Mouse (Mus musculus) T-cell, adult 2 months (primary cell): ENCODE results near the gene Atp1b3.
A peak's percentile ranks its signal among the peaks of the same experiment; 100 is the strongest.

Experiments used
- DNase-seq: peaks from one replicate; pipeline ENCODE4 v3.0.0; 2022; ENCODE audit warnings: low spot score

Atp1b3 gene

DNA sequence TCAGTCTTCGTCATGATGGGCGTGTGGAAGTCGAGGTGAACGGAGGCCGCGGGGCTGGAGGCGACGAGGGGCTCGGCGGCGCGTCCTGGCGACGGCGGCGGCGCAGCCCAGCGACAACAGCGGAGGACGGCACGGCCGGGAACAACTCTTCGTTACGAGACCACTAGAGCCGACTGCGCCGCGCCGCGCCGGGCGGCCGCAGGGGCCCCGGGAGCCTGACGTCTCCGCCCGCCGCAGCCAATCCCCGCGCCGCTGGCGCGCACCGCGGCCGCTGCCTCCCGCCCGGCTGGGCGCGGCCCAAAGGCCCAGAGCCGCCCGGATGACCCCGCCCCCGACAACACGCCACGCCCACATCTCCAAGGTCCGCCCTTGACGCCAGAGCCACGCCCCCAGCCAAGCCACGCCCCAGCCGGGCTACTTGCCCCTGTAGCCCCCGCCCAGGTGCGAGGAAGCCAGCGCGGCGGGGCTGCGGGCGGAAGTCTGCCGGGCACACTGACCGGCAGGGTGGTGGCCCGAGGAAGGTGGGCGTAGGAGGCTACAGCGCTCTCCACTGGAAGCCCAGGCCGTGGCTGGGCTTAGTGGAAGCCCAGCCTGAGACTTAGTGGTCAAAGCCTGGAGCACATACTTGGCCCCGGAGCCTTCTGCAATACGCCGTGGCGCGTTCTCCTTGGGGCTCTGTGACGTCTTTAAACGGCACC lies at the start of gene Atp1b3:
Gene Atp1b3, minus strand, starts transcription at position 302 of the 698 bp plus-strand sequence.
- peak; percentile 99 for DNase-seq

DNA sequence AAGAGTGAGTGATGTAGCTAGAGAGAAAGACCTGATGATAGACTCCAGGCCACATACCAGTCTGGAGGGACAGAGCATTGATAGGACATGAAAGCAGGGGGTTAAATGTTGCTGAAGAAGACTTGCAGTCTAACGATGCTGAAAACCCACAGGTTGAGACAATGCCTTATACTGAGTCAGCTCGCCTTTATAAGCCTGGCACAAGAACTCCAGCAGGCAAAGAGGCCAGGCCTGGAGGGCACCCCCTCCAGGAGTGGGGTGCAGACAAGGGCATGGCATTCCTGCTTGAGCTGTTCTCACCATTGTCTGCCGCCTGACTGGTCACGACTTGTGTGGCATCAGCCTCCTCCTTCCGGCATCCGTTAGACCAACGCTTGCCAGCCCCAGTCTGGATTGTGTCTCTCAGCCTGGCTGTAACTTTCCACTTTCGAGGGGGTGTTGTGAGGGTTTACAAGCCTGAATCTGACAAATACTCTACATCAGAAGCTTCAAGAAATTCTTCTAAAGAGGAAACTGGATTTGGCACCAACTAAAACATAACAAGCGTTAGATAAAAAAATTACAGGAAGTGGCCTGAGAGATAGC lies 48.7 kb upstream of the Atp1b3 start:
- no peak for DNase-seq

DNA sequence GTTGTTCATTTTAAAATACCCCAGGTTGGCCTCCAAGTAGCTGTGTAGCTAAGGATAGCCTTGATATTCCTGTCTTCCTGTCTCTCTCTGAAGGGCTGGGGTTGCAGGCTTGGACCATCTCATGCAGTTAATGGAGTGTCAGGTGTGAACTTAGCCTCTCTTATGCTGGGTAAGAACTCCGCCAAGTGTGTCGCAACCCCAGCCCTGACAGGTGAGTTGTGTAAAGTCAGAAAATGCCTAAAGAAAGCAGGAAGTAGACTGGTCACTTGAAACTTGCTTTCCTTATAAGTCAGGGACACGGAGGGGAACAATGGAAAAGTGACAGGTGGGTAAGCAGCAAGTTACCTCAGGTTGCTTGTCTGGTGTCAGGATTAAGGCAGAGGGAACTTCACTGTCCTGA lies 40.1 kb upstream of the Atp1b3 start:
- DNase-seq: no peak

DNA sequence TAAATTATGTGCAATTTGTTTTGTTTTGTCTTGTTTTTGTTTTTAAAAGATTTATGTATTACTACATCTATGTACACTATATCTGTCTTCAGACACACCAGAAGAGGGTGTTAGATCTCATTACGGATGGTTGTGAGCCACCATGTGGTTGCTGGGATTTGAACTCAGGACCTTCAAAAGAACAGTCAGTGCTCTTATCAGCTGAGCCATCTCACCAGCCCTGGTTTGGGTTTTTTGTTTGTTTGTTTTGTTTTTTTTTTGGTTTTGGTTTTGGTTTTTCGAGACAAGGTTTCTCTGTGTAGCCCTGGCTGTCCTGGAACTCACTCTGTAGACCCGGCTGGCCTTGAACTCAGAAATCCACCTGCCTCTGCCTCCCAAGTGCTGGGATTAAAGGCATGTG lies 35.7 kb upstream of the Atp1b3 start:
- DNase-seq: peak; percentile 40

DNA sequence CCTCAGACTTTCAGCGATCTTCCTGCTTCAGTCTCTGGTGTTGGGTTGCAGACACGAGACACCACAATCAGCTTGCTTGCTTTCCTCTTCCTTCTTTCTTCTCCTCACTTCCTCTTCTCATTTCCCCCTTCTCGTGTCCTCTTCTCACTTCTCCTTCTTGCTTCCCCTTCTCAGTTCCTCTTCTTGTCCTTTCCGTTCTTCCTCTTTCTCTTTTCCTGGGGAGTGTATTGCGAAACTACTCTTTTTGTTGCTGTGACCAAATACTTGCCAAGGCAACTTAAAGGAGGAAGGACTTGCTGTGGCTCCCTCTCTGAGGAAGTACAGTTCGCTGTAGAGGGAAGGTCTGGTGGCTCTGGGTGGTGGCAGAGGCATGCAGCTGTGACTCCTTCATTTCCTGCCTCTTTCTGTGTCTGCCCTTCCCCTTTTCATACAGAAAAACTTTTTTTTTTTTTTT lies 35.2 kb upstream of the Atp1b3 start:
- DNase-seq: peak; percentile 78

DNA sequence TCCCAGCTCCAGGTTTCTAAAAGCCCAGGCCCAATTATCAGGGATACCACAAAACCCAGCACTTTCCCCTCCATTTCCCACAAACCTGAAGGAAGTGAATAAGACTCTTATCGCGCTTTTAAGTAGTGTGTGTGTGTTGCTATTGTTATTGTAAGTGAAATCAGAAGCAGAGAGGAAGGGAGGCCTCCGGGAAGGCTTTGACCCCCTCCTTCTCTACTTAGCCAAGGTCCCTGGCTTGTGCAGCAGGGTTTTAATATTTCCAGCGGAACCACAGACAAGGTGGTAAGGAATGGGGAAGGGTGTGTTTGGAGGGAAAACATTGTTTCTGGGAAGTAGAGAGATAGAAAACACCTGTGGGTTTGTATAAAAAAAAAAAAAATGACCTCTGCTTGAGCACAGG lies 34.4 kb upstream of the Atp1b3 start:
- DNase-seq: no peak

DNA sequence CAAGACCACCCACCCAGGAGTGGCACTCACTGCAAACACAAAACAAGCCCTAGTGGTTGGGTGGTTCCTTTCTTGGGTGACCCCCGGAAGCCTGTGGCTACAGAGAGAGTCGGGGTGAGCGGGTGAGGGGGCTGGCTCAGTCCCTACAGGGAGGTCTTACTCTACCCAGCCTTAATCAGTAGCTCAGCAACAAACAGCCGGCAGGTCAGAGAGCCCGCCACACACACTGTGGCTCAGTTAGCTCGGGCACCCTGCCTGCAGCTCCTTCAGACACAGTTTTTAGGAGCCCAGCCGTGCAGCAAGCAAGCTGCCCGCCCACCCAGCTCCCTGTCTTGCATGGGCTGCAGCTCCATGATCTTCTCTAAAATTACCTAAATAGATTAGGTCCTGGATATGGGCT lies 33.9 kb upstream of the Atp1b3 start:
- DNase-seq: no peak

DNA sequence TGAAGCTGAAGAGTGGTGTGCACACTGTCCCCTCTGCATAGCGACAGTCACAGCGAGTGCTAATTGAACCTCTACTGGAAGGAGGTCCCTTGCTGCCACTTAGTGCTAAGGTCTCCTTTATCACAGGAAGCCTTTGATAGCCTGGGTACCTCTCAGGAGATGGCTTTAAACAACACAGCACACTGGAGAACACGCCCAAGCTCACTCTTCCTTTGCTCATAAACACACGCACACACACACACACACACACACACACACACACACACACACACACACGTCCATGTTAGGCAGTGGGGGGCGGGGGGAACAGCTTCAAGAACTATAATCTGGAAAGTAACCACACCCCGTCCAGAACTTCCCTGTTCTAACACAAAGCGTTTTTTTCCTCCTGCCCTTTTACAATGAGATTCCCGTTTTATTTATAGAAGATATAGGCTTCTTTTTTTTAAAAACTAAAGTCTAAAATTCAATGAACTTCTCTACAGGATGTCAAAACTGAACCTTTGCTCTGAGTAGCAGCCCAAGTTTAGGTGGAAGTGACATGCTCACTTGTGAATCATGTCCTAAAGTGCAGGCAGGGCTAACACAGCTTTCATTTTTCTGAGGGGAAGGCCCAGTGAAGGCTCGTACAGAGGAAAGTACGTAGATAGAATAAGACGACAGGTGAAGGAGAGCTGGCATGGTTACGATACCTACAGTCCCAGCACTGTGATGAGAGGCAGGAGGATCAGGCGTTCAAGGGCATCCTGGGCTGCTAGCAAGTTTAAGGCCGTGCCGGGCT lies 30.9 kb upstream of the Atp1b3 start:
- DNase-seq: peak; percentile 85

DNA sequence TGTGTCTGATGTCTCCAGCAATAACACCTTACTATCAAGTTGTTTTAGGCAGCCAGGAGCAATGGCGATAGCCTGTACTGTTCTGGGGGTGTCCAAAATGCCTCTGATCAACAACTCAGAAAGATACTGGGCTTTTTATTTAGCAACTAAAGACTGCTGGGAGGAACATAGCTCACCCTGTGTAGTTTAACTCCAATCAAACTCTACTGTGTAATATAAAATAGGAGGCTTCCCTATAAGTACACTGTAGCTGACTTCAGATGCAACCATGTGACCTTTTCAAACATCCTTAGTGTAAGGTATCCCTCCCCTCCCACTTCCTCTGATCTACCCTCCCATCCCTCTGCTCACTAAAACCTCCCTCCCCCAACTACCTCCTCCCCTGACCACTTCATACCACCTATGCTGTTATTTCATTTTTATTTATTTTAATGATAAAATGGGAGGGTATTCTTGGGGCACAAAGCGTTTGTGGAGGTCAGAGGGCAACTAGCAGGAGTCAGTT lies 29.5 kb upstream of the Atp1b3 start:
- no peak for DNase-seq

DNA sequence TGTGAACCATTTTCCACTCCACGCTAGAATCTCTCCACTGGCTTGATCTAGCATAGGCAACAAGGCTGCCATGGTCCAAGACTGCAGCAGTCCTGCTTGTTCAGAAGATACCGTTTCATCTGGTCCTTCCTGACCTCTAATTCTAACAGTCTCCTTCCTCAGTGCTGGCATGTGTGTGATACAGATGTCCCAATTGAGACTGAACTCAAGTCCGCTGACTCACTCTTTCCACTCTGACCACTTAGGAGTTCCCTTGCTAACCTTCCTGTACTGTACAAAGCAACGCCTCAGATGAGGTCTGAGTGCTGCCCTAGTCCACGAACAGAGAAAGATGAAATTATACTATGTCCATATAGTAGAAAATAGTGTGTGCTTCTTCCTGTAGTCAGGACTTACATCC lies 28.9 kb upstream of the Atp1b3 start:
- no peak for DNase-seq

DNA sequence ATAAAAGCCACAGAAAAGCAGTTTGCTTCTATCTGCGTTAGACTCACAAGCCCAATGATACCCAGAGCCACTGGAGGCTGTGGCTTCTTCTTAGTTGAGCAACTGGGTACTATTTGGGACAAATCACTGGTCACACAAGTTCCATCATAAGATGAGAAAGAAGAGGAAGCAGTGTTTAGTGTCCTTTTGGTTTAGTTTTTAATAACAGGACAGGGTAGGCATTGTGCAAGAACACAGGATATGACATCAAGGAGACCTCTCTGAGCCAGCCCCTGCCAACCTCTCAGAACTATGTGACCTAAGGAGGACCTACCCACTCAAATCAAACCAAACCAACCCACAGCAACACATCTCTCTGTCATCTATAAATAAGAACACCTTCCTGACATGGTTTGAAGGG lies 27.7 kb upstream of the Atp1b3 start:
- peak; percentile 57 for DNase-seq

DNA sequence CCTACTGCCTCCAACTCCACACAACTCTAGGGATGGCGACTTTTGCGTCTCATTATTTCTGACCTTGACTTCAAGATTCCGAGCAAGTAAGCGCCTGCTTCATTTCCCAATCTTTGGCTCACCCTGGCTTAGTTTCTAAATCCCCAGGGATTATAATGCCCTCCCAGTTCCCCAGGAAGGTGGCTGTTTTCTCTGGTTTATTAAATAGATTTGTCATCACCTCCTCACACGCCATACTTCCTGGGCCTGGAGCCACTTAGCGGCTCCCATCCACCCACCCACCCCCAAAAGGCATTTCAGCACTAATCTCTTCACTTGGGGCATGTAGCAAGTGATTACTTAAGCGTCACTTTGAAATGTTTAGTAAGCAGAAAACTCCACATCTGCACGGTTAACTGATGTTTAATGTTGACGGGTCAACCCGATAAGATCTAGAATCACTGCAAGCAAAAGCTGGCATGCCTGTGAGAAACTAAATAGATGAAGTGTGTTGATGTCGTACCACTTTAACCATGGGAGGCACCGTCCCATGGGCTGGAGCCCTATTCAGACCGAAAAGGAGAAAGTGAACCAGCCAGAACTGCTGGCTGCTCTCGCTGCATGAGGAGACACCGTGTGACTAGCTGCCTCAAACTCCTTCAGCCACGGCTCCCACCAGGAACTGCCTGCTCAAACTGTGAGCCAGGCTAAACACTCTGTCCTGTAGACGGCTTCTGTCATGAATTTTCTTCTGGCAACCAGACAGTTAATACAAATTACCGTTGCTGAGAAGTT lies 19.7 kb upstream of the Atp1b3 start:
- no peak for DNase-seq

DNA sequence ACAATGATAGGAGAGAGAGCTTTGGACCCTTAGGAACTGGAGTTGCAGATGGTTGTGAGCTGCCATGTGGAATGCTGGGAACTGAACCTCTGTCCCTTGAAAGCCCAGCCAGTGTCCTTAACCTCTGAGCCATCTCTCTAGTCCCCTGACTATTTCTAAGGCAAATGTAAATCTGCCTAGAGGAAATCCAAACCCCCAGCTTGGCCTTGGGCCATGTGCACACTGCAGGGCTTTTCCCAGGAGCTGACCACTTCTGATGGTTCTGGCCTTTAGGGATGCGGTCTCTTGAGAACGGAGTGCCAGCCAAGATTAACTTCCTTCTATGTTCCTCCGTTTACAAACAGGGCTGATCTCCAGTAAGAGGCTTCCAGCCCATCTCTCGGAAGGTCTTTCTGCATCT lies 18.5 kb upstream of the Atp1b3 start:
- DNase-seq: no peak

DNA sequence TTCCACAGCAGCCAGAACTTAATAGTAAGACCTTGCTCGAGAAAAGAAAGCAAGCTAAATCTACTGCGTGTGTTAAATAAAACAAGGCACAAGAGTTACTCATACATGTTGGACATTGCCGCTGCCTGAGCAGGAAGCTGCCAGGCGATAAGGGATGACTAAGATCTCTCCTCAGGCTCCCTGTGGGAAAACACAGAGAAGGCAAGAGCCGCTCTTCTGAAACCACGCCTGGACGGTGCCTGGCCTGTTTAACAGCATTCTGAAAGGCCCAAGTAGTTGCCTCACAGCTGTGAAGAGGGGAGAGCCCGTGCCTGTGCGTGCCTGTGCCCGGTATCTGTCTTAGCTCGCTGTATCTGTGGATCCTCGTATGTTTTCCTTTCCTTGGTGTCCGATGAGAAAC lies 17.2 kb upstream of the Atp1b3 start:
- DNase-seq: no peak

DNA sequence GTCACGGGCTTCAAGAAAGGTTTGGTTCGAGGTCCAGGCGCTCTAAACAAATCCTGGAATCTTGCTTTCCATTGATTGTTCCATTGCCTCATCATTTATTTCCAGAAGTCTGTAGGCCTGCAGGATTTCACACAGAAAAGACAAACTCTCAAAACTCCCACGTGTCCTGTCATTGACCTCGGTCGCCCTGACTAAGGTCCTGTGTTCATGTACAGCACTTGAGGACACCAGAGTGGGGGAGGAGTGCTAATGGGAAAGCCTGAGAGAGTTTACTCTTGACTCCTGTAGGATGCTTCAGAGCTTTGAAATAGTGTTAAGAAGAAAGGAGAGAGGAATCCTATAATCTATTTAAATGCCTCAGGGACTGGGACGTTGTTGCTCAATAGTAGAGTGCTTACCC lies 15.3 kb upstream of the Atp1b3 start:
- no peak for DNase-seq

DNA sequence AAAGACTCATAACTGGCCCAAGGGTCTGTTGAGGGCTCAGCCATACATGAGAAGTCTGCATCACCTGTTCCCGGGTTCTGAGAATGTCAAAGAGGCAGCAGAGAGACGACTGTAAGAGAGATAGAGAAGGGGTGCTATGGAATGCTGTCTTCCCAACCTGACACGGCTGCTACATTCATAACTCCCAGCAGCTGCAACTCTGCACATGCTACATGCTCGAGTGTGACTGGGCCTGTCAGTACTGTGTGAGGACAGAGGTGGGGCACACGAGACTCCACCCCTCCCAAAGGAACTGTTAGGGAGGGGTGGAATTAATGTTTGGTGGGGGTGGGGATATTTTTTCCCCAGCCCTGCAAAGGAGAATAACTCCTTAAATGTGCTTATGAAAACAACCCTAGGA lies 14.5 kb upstream of the Atp1b3 start:
- DNase-seq: no peak

DNA sequence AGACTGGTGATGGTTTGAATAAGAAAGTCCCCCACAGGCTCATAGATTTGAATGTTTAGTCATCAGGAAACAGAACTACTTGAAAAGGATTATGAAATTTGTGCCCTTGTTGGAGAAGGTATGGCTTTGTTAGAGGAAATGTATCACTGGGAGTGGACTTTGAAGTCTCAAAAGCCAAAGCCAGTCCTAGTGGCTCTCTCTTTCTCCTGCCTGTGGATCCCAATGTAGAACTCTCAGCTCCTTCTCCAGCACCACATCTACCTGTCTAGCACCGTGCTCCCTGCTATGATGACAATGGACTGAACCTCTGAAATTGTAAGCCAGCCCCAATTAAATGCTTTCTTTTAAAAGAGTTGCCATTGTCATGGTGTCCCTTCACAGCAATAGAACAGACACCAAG lies 12.9 kb upstream of the Atp1b3 start:
- DNase-seq: no peak

DNA sequence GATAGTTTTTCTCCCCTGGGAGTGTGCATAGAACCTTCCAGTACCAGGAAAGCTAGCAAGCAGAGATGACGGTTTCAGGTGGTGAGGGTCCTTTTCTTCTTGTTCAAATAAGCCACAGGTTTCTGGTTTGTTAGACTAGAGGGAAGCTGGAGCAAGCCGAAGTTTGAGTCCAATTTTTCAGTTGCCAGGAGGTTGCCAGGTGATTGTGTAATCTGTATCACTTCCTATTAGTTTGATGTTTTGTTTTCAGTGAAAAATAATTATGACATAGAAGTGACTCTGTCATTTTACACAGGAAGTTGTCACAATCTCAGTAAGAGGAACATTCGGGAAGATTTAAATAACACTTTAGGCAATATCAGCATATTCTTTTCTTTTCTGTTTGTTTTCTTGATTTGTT lies 11.6 kb upstream of the Atp1b3 start:
- DNase-seq: peak; percentile 54

DNA sequence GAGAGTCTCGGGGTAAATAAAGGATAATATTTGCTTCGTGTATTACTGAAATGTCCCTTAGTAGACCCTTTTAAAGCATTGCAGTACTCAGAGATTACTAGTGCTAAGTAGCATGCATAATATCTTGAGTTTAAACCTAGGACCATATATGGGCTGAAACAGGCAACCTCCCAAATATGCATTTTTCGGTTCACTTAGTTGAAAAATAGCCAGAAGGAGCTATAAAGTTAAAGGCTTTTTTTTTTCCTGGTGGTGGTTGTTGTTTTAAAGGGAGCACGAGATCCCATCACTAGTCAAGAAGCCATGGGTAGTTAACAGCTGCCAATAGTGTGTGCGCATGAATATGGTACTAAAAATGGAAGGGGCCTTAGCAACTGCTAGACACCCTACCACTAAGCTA lies 6.8 kb upstream of the Atp1b3 start:
- no peak for DNase-seq

DNA sequence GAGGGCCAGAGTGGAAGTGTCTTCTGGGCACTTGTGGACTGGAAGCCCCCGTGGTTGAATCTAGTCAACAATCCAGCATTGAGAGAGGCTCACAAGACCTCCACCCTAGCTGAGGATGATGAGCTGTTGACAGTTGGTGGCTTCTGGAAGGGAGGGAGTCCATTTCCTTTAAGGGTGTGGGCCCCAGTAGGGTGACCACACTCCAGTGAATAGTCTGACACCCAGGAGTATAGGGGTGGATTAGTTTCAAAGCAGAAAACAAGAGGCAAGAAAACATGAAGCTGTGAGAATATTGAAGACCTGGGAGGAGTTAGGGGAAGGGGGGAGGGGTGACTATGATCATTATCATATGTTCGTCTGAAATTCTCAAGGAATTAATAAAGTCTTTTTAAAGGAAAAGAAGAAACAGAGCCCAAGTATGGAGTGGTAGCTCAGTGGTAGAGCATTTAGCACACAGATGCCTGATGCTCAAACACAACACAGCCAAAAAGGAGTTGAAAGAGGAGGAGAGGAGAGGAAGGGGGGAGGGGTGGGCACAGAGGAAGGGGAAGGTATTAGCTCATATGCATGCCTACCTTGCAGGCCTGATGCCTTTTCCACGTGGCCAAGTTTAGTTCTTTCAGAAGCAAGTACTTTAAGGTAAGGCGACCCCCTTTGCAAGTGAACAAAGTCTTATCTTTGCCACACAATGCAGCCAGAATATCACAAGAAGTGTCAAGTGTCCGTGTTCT lies 5.6 kb upstream of the Atp1b3 start:
- peak; percentile 31 for DNase-seq

DNA sequence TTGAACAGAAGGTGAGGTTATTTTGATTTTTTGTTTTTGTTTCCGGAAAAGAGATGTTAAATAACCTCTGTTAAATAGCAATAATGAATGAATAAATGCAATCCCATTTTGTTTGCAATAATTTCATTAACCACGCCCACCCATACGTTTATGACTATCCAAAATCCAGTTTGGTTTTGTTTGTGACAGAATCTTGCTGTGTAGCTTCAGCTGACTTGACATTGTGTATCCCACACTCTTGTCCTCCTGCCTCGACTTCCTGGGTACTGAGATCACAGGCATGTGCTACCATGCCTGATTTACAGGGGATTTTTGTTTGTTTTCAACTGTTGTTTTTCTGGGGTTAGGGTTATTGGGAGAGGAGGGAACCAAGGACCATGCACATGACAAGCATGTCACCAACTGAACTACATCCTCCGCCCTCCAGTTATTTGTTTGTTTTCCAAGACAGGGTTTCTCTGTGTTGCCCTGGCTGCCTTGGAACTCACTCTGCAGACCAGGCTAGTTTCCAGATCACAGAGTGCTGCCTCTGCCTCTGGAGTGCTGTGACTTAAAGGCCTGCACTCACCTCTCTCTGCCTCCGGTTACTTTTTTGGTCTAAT lies 1.1 kb upstream of the Atp1b3 start:
- no peak for DNase-seq
